Mouse (Mus musculus) CH12.LX (cell line): ENCODE data around the gene Rundc3a. TPM values are rescaled to one million over a fixed set of nuclear protein-coding genes. Genes with fewer than 3 reads are reported as not detected.
"Not testable (repeated sequence)": the region's sequence is repeated elsewhere in the genome, so short reads cannot be mapped to it uniquely, and the experiment has no call there.

ENCODE experiments used
- DNase-seq: peaks from one replicate; pipeline ENCODE4 v3.0.0-alpha.2; 2013; ENCODE audit errors: extremely low read depth
- H3K27ac ChIP-seq: 2 replicates; pipeline ENCODE4 v1.5.1; 2012; ENCODE audit warnings: low read depth, mild to moderate bottlenecking, control low read depth, moderate library complexity; ENCODE audit not compliant: insufficient read depth
- H3K27me3 ChIP-seq: replicated peaks from 2 replicates; pipeline ENCODE3; 2012; ENCODE audit warnings: inconsistent platforms
- H3K36me3 ChIP-seq, 2 experiments: replicated peaks in 1 of 2; 2 replicates each; pipeline versions ENCODE3 to v1.6.1; 2012; ENCODE audit warnings: inconsistent platforms in 1 of 2, low read length in 1 of 2, mild to moderate bottlenecking in 1 of 2, mixed read lengths in 1 of 2, moderate library complexity in 1 of 2; ENCODE audit not compliant: control insufficient read depth in 1 of 2, insufficient read depth in 1 of 2
- H3K4me1 ChIP-seq, 2 experiments: 2 replicates each; pipeline ENCODE4 v1.6.1; 2012; ENCODE audit warnings: inconsistent platforms in 1 of 2, moderate library complexity in 1 of 2; ENCODE audit not compliant: insufficient read depth in 2 of 2, control insufficient read depth in 1 of 2
- H3K4me2 ChIP-seq: 2 replicates; pipeline ENCODE4 v1.6.1; 2012; ENCODE audit warnings: low read depth, mild to moderate bottlenecking, control low read depth; ENCODE audit not compliant: poor library complexity, insufficient read depth, severe bottlenecking
- H3K4me3 ChIP-seq, 3 experiments: fragments of 150-350 bp in 1 of 3; sonication (generic) in 1 of 3; replicated peaks in 1 of 3; 2 replicates each; pipeline versions ENCODE3 to v1.5.1; 2011 to 2012; ENCODE audit warnings: low read depth in 2 of 3, low read length in 2 of 3, mild to moderate bottlenecking in 2 of 3, moderate library complexity in 2 of 3, control low read depth in 1 of 3, improper control_type of control experiment in 1 of 3, inconsistent platforms in 1 of 3, mixed read lengths in 1 of 3; ENCODE audit not compliant: poor library complexity in 1 of 3
- H3K79me2 ChIP-seq: replicated peaks from 2 replicates; pipeline ENCODE4 v1.6.1; 2012; ENCODE audit warnings: mild to moderate bottlenecking, moderate library complexity; ENCODE audit not compliant: control insufficient read depth, poor library complexity, insufficient read depth, severe bottlenecking; ENCODE audit errors: extremely low read depth
- H3K9ac ChIP-seq: 2 replicates; pipeline ENCODE4 v1.6.1; 2012; ENCODE audit warnings: low read depth, mild to moderate bottlenecking, control low read depth, moderate library complexity; ENCODE audit not compliant: insufficient read depth
- H3K9me3 ChIP-seq: replicated peaks from 2 replicates; pipeline ENCODE3; 2012; ENCODE audit warnings: low read length, inconsistent platforms, mixed read lengths
- CHD2 ChIP-seq: IDR thresholded peaks from 2 replicates; pipeline ENCODE4 v1.6.1; 2011; ENCODE audit warnings: low read length, improper control_type of control experiment
- CTCF ChIP-seq, 2 experiments: IDR thresholded peaks in 1 of 2; conservative IDR thresholded peaks in 1 of 2; 2 replicates each; pipeline ENCODE4 v1.5.1; 2011 to 2012; ENCODE audit warnings: low read depth in 2 of 2, low read length in 2 of 2, improper control_type of control experiment in 1 of 2, inconsistent platforms in 1 of 2, mild to moderate bottlenecking in 1 of 2, moderate library complexity in 1 of 2
- E2F4 ChIP-seq: IDR thresholded peaks from 2 replicates; pipeline ENCODE4 v1.6.1; 2011; ENCODE audit warnings: low read depth, low read length, improper control_type of control experiment; ENCODE audit not compliant: insufficient replicate concordance
- ELF1 ChIP-seq: IDR thresholded peaks from 2 replicates; pipeline ENCODE4 v1.6.1; 2014; ENCODE audit warnings: low read depth, mild to moderate bottlenecking, inconsistent platforms, low read length, improper control_type of control experiment
- EP300 ChIP-seq: IDR thresholded peaks from 2 replicates; pipeline ENCODE4 v1.6.1; 2011; ENCODE audit warnings: low read length, improper control_type of control experiment
- ETS1 ChIP-seq: conservative IDR thresholded peaks from 2 replicates; pipeline ENCODE4 v1.6.1; 2012; ENCODE audit warnings: low read depth, mild to moderate bottlenecking, inconsistent platforms, low read length, improper control_type of control experiment, moderate library complexity
- IRF4 ChIP-seq: IDR thresholded peaks from 2 replicates; pipeline ENCODE4 v1.6.1; 2014; ENCODE audit warnings: low read depth, mild to moderate bottlenecking, inconsistent platforms, low read length, improper control_type of control experiment
- JUN ChIP-seq: IDR thresholded peaks from 2 replicates; pipeline ENCODE4 v1.6.1; 2011; ENCODE audit warnings: low read depth, mild to moderate bottlenecking, low read length, improper control_type of control experiment, moderate library complexity; ENCODE audit not compliant: insufficient read depth
- JUND ChIP-seq: conservative IDR thresholded peaks from 2 replicates; pipeline ENCODE4 v1.6.1; 2011; ENCODE audit warnings: low read depth, low read length, improper control_type of control experiment
- MAFK ChIP-seq: IDR thresholded peaks from 2 replicates; pipeline ENCODE4 v1.6.1; 2011; ENCODE audit warnings: low read length, improper control_type of control experiment; ENCODE audit not compliant: insufficient replicate concordance
- MXI1 ChIP-seq: IDR thresholded peaks from 2 replicates; pipeline ENCODE4 v1.6.1; 2011; ENCODE audit warnings: mild to moderate bottlenecking, low read depth, low read length, improper control_type of control experiment
- PAX5 ChIP-seq: IDR thresholded peaks from 2 replicates; pipeline ENCODE4 v1.6.1; 2012; ENCODE audit warnings: low read length, inconsistent platforms, mixed read lengths
- POLR2AphosphoS2 ChIP-seq: IDR thresholded peaks from 2 replicates; pipeline ENCODE4 v1.6.1; 2011; ENCODE audit warnings: low read depth, low read length, improper control_type of control experiment
- RAD21 ChIP-seq: IDR thresholded peaks from 2 replicates; pipeline ENCODE4 v1.6.1; 2011; ENCODE audit warnings: low read depth, mild to moderate bottlenecking, low read length, improper control_type of control experiment, moderate library complexity
- RCOR1 ChIP-seq: conservative IDR thresholded peaks from 2 replicates; pipeline ENCODE4 v1.6.1; 2012; ENCODE audit warnings: low read depth, mild to moderate bottlenecking, inconsistent platforms, low read length, improper control_type of control experiment
- SIN3A ChIP-seq: IDR thresholded peaks from 2 replicates; pipeline ENCODE4 v1.6.1; 2012; ENCODE audit warnings: low read length, improper control_type of control experiment, inconsistent platforms
- TCF12 ChIP-seq: IDR thresholded peaks from 2 replicates; pipeline ENCODE4 v1.6.1; 2014; ENCODE audit warnings: low read depth, mild to moderate bottlenecking, inconsistent platforms, low read length, improper control_type of control experiment
- UBTF ChIP-seq: IDR thresholded peaks from 2 replicates; pipeline ENCODE4 v1.6.1; 2012; ENCODE audit warnings: low read depth, mild to moderate bottlenecking, inconsistent platforms, low read length, improper control_type of control experiment, moderate library complexity
- ZC3H11A ChIP-seq: IDR thresholded peaks from 2 replicates; pipeline ENCODE4 v1.6.1; 2012; ENCODE audit warnings: low read depth, mild to moderate bottlenecking, inconsistent platforms, low read length, improper control_type of control experiment
- ZKSCAN1 ChIP-seq: IDR thresholded peaks from 2 replicates; pipeline ENCODE4 v1.6.1; 2012; ENCODE audit warnings: low read depth, inconsistent platforms, low read length, improper control_type of control experiment, borderline replicate concordance
- dilution Hi-C: fragments of 300-500 bp; cut with MboI; formaldehyde crosslinking; loops from 2 replicates; pipeline ENCODE4 v1.14.3; 2020; ENCODE audit warnings: low sequenced_read_pairs; ENCODE audit not compliant: extremely low pct_unique_long_range_greater_than_20kb, extremely low pct_ligation_motif_present
- in situ Hi-C: fragments of 300-500 bp; cut with MboI; formaldehyde crosslinking; loops from 3 replicates; pipeline ENCODE4 v1.14.3; 2019; ENCODE audit warnings: low sequenced_read_pairs, low pct_ligation_motif_present, low pct_unique_long_range_greater_than_20kb, mixed read lengths
- polyA plus RNA-seq: library from polyadenylated mRNA; unstranded; fragments of >175 nt; gene quantifications from 2 replicates; pipeline ENCODE4 v1.2.1, GENCODE M21; 2012; ENCODE audit warnings: low read depth; ENCODE audit not compliant: insufficient read length
- total RNA-seq, 2 experiments: library from RNA; depleted of rRNA; stranded (reverse); fragments of 300-350 nt in 1 of 2; fragments of >200 nt in 1 of 2; gene quantifications; 2 replicates each; pipeline ENCODE4 v1.2.3; 2012 to 2014

The Rundc3a gene
- total and polyA plus RNA-seq, 3 experiments: 1.4 to 16.3 (median 3.3) TPM

DNA sequence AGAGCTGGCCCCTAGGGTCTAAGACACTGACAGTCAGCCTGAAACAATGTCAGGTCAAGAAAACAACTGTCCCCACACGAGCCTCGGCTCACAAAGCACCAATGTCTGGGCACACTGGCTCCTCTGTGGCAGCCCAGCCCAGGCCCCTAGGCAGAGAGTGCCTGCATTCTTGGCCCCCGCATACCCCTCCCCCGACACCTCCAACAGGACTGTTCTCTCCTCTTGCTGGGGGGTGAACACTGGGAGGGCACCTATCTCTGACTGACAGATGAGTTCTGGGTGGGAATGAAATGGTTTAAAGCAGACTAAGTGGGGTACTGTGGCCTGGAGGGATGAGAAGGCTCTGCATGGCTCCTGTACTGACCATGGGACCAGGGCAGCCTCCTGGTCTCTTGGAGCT, 27.5 kb upstream of the Rundc3a start:
- dilution Hi-C loops: no loop called here
- no peak for DNase-seq
- TF ChIP-seq UBTF (no peak), PAX5 (no peak)
- H3K4me2 ChIP-seq: no peak overlapping the region
- H3K27me3 ChIP-seq: peaks cover 78% of the 10 kb centered on the region
- peaks cover 37 to 64% of the 10 kb centered on the region in 2 experiments for H3K4me1 ChIP-seq
- H3K9ac ChIP-seq: no peak overlapping the region
- H3K9me3 ChIP-seq: no peaks in the 10 kb centered on the region
- no peak overlapping the region for H3K27ac ChIP-seq
- in situ Hi-C loops: no loop called here
- H3K79me2 ChIP-seq: no peaks in the 10 kb centered on the region
- no peaks in the 10 kb centered on the region for H3K36me3 ChIP-seq
- no peak overlapping the region for H3K4me3 ChIP-seq

DNA sequence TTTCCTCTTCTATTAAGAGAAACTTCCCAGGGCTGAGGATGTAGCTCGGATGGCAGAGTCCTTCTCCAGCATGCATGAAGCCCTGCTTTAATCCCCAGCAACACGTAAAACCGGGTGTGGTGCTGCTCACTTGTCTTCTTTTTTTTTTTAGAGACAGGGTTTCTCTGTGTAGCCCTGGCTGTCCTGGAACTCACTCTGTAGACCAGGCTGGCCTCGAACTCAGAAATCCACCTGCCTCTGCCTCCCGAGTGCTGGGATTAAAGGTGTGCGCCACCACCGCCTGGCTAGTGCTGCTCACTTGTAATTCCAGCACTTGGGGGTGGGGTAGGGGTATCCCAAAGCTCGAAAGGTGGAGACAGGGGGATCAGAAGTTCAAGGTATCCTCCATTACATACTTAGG, 27.1 kb upstream of the Rundc3a start, which contains the start of gene Slc4a1:
TSS of gene Slc4a1 (minus strand) at position 101 of the 400 bp plus-strand sequence.
- H3K4me2 ChIP-seq, H3K9me3 ChIP-seq, H3K27ac ChIP-seq, H3K4me3 ChIP-seq, in situ Hi-C loops, H3K79me2 ChIP-seq, DNase-seq, dilution Hi-C loops, H3K9ac ChIP-seq, H3K36me3 ChIP-seq: not testable (repeated sequence)
- peaks cover 78% of the 10 kb centered on the region for H3K27me3 ChIP-seq
- H3K4me1 ChIP-seq: peaks cover 37 to 67% of the 10 kb centered on the region in 2 experiments

DNA sequence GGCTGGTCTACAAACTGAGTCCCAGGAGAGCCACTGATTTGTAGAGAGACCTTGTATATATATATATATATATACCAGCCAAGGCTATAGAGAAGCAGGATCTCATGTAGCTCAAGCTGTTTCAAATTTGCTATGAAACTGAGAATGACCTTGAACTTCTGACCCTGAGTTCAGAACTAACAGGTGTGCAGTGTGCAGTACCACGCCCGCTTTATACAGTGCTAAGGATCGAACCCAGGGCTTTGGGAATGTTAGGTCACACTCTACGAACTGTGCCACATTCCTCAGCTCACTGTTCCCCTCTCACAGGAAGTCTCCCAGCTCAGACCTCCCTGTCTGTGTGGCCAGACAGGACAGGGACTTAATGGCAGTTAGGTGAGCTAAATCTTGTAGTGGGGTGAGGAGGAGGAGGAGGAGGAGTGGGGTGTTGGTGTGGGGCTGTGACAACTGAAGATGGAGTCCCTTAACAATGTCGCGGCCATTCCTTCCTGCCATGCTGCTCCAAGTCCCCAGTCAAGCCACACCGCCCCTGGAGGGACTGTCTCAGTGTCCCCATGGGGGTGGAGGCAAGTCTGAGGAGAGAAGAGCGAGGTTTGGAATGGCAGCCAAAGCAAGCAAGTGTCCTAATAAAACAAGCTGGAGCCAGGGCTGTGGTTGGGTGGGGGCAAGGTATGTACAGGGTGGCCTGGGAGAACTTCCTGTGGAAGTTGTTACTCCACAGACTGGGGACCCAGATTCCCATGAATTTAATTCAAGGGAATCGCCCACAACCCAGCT, 25.5 kb upstream of the Rundc3a start:
- DNase-seq: no peak
- H3K4me3 ChIP-seq: no peak overlapping the region
- no peaks in the 10 kb centered on the region for H3K9me3 ChIP-seq
- TF ChIP-seq JUN: no peak
- TF ChIP-seq RCOR1: no peak
- TF ChIP-seq EP300: peak; percentile 13
- TF ChIP-seq SIN3A: no peak
- no peak for TF ChIP-seq ETS1
- TF ChIP-seq TCF12: peak; percentile 63; the same call in 1 of the 2 replicates
- no peak for TF ChIP-seq CHD2
- no peak for TF ChIP-seq ZKSCAN1
- no peak for TF ChIP-seq POLR2AphosphoS2
- no peak for TF ChIP-seq ELF1
- peak; percentile 37; the same call in 1 of the 2 replicates for TF ChIP-seq IRF4
- TF ChIP-seq MXI1: no peak
- TF ChIP-seq CTCF (conservative IDR thresholded peaks at IDR 0.05 in 1 of 2, IDR thresholded peaks at IDR 0.05 in 1 of 2; ENCODE audit: low read depth in 2 of 2, low read length in 2 of 2): no peak
- no peak for TF ChIP-seq MAFK
- TF ChIP-seq JUND: no peak
- no peak for TF ChIP-seq RAD21
- no peak for TF ChIP-seq E2F4
- no peak for TF ChIP-seq ZC3H11A
- H3K9ac ChIP-seq: no peak overlapping the region
- no peaks in the 10 kb centered on the region for H3K79me2 ChIP-seq
- H3K27me3 ChIP-seq: peaks cover 70% of the 10 kb centered on the region
- no peak overlapping the region for H3K4me2 ChIP-seq
- in situ Hi-C loops: no loop called here
- no peaks in the 10 kb centered on the region for H3K36me3 ChIP-seq
- H3K4me1 ChIP-seq: peaks cover 45 to 76% of the 10 kb centered on the region in 2 experiments
- dilution Hi-C loops: no loop called here
- H3K27ac ChIP-seq: no peak overlapping the region
